Mouse (Mus musculus): ENCODE measurements around the gene Gfm1.

Gfm1 gene

DNA sequence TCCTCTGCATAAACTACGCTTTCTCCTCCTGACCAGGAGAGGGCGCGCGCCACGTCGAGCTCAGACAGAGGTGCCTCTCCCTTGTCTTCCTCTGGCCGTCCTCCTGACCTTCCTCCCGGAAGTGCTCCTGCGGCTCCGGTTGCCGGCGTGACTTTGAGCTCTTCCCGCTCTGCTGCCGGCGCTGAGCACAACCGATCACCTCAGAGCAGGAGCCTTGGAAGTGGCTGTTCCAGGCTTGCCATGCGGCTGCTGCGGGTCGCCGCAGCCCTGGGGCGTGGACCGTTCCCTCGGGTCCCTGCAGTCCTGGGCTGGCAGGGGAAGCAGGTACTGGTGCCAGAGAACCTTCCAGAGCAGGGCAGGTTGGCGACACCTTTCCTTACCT lies at the start of gene Gfm1:
Gene Gfm1 (plus strand): TSS at position 98 of the 382 bp plus-strand sequence.
- DNase-seq (ENCODE audit: extremely low read depth, low read depth) = peak; percentile 72

DNA sequence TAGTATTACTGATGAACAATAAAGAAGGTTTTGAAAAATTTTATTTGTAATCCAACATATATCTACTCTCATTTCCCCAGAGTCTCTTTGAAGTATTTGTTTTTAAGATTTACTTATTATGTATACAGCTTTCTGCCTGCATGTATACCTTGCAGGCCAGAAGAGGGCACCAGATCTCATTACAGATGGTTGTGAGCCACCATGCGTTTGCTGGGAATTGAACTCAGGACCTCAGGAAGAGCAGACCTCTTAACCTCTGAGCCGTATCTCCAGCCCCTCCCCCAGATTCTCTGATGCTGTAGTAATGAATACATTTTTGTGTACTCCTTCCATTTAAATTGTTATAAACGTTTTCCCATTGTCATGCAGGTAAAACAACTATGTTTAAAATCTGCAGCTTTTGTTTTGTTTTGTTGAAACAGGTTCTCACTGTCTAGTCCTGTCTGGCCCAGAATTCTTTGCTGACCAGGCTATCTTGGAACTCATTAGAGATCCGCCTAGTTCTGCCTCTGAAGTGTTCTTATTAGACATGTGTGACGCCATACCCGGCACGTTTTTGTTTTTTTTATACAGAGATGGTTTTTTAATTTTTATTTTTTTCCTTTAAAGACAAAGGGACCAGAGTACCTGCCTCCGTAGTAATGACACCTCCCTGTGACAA lies 428 bp upstream of the Gfm1 start:
- no peak for DNase-seq (ENCODE audit: extremely low read depth, low read depth)

DNA sequence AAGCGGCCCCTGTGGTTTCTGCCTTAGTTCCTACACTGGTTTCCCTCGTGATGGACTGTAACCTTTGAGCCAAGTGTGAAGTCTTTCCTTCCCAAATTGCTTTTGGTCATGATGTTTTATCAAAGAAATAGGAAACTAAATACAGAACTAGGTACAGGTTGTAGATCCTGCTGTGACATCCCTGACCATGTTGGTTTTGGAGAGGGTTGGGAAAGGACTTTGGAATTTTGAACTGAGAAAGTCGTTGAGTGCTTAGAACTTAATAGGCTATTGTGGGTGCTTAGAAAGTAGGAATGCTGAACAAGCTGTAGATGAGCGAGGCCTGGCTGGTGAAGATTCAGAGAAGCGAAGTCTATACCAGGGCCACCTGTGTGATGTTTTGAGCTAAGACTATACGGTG lies 4.1 kb downstream of the Gfm1 start:
- DNase-seq (ENCODE audit: extremely low read depth, low read depth) = no peak

DNA sequence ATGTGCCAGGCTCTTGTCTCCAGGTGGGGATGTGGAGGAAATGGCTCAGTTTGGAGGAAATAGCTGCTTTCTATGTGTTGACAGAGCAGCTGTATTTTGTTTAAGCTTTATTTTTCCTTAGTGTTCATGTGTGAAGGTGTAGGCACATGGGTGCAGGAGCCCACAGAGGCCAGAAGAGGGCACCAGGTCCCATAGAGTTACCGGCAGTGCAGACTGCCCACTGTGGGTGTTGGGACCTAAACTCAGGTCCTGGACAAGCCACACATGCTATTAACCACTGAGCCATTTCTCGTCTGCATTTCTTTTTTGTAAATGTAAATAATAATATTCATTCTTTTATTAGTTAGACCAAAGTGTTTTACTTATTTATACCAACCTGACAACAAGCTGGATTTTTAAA lies 17.2 kb downstream of the Gfm1 start:
- no peak for DNase-seq (ENCODE audit: extremely low read depth, low read depth)

DNA sequence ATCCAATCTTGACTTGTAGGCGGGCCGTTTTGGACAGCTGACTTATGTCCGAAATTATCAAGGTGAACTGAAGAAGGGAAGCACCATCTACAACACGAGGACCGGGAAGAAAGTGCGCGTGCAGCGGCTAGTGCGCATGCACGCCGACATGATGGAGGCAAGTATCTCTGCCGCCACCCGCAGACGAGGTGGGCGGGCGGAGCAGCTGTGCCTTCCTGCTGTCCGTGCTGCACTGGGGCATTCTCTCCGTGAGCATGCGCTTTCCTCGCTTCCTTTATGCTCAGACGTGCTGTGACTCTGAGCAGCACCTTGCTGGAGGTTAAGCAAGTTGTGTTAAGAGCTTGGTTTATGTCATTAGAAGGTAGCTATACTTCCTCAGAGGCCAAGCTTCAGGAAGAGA lies 19.8 kb downstream of the Gfm1 start:
- no peak for DNase-seq (ENCODE audit: extremely low read depth, low read depth)

DNA sequence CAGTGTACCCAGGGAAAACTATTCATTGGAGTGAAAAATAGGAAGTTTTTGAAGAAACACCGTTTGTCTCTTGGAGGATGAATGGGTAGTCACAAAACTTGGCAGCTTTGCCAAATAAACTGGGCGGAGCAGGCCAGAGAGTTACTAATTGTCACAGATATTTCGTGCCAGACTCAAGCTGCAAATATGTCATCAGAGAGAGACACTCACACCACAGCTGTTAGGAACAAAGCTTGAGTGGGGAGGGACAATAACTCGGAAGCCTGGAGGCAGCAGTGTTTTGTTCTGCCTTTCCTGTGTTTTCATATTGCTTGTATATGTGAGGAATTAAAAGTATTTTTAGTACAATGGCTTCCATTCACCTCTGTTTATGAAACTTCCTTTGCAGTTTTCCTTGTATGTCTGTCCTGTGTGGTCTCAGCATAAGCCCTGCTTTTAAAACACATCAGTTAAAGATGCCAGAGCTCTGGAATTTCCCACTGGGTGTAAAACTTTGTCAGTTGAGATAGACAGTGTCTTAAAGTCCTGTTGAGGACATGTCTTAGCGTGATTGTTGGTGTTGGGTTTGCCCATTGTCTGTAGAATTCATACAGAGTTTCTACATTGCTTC lies 20.8 kb downstream of the Gfm1 start:
- no peak for DNase-seq (ENCODE audit: extremely low read depth, low read depth)

DNA sequence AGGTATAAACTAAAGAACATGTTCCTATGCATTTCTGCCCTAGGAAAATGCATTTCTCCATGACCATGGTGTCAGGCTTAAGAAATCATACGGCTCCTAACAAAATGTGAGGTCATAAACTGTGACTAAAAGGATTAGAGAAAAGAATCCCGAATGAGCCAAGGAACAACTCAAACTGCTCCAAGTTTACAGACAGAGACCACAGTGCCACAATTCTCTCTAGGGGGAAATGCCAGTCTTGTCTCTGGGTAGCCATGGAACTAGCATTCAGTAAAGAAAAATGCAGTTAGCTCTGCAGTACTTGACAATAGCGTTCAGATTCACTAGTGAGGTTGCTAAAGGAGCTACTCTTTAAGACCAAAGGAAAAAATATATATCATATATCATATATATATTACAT lies 30.0 kb downstream of the Gfm1 start:
- no peak for DNase-seq (ENCODE audit: extremely low read depth, low read depth)

DNA sequence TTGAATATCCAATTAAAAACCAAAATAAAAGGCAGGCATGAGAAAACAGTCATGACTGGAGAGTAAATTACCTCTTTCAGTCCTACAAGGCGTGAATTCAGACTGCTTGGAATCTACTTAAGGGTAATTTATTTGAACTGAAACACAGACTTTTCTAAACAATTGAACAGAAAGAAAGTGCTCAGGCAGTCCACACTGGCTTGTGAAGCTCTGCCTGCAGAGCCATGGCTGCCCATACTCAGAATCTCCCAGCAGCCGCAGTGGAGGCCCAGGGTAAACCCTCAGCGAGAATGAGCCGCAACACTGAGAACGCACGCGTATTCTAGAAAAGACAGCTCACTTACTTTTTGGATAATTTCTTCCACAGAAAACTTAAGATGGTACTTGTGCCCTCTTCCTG lies 32.1 kb downstream of the Gfm1 start:
- DNase-seq (ENCODE audit: extremely low read depth, low read depth) = no peak

DNA sequence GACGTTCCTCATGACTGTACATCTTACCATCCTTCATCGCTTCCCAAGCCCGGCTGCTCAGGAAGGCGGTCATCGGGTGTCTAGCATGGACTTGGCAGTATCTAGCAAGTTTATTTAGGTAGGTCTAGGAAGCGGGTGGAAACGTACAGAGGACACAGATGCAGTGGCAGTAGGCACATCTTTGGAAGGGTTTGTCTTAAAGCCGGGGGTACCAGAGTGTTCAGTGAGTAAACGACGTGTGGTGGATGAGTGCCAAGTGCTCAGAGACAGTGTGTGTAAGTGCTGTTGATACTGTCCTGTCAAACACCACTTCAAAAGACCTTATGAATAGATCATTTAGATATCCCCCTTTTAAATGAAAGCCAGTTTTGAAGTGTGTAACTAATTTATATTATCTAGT lies 32.7 kb downstream of the Gfm1 start:
- DNase-seq (ENCODE audit: extremely low read depth, low read depth) = no peak

DNA sequence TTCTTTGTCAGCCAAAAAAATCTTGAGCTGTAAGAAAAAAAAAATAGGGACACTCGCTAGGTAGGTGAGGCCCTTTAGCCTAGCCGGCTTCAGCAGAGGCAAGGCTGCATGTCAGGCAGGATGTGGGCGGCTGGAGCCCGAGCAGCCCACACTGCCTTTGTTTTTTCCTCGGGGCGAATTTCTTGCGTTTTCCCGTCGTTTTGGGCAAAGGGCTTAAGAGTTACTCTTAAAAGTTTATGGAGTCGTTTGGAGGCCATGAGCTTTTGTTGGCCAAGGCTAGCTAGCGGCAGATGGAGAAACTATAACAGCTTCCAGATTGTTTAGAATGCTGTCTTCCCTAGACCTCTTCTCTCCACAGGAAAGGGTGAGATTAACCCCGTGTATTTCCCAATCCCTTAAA lies 33.1 kb downstream of the Gfm1 start:
- no peak for DNase-seq (ENCODE audit: extremely low read depth, low read depth)

DNA sequence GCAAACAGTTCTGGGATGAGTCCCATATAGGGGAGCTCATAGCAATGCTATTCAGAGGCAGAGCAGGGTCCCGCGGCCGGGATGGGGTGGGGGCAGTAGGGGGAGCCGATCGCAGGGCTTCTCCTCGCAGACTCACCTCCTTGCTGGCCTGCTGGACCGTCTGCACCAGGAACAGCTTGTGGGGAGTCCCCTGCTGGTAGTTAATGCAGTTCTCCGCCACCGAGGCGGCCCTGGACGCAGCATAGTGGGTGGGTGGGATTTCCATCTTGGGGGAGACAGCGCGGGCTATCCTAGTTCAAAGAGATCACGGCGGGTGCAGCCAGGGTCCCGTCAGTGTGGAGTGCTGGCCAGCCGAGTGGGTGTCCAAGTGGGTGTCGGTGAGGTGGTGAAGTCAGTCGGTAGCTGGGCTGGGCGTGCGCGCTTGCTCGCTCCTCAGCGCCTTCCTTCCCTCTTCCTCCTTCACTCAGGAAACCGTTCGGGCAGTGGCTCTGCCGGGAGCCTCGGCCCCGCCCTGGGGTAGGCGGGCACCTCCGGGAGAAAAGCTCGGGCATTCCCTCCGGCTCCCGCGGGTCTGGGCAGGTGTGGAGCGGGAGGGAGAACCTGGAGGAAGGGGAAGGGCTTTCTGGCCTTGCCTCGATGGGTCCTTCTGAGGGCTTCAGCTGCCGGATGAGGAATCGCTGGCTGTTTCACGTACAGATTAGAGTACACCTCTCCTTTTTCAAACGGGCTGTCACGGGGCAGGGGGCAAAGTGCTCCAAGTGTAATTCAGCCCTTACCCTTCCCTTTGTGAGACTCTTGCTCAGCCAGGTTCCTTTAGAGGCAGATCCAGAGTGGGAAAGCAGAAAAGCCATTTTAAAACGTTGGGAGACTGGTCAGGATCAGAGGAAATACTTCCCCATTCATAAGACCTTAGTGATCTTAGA lies 33.8 kb downstream of the Gfm1 start, which contains the start of gene Lxn:
Gene Lxn (minus strand): TSS at position 477 of the 923 bp plus-strand sequence.
- no peak for DNase-seq (ENCODE audit: extremely low read depth, low read depth)

DNA sequence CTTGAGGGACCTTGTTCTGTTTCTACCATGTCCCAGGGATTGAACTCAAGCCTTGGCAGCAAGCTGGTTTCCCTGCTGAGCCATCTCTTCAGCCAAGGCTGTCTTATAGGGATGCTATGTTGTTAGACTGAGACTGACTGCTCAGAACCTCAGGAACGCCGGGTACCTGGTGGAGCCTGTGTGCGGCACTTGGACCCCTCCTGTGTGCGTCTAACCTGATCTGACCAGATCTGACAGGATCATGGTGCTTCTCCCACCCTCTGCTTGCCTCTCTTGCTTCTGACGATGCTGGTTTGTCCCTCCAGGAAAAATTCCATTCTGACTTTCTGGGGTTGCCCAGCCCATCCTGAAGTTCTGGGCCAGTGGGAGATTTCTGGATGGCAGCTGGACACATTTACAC lies 36.7 kb downstream of the Gfm1 start:
- no peak for DNase-seq (ENCODE audit: extremely low read depth, low read depth)

DNA sequence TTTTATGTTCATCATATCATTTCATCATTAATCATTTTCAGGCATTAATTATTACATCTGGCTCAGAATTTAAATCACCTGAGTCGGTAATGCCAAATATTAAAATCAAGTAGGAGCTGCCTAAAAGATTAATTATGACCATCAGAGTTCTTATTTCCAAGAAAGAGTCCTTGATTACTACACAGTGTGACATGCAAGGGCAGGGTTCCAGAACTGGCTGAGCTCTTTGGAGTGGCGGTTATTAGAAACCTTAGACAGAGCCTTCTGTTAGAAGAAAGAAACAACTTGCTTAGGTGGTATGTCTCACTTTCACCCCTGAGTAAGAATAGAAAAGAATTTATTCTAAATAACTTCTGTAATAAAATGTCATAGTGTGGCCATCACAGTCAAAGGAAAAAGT lies 37.4 kb downstream of the Gfm1 start:
- no peak for DNase-seq (ENCODE audit: extremely low read depth, low read depth)

DNA sequence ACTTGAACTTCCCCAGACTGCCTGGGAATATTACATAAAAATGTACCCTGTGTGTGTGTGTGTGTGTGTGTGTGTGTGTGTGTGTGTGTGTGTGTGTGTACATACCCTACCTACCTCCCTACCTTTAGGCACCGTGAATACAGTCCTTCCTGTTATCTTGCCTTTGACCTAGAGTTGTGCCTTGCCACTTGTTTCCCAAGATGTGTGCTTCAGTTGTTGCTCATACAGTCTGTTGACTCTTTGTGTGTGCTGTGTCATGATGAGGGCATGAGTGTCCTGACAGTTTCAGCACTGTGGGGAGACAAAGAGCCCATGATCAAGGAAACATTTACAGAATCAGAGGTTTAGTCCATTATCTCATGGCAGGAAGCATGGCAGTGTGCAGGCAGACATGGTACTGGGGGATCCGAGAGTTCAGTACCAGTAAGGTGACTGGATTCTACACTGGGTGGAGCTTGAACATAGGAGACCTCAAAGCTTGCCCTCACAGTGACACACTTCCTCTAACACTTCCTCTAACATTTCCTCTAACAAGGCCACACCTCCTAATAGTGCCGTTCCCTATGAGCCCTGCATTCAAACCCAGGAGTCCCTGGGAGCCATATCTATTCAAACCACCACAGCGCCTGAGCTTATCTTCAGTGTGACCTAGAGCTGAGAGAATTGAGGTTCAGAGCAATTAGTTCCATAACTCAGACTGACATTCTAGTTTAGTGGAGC lies 41.7 kb downstream of the Gfm1 start:
- peak; percentile 47 for DNase-seq (ENCODE audit: extremely low read depth, low read depth)

DNA sequence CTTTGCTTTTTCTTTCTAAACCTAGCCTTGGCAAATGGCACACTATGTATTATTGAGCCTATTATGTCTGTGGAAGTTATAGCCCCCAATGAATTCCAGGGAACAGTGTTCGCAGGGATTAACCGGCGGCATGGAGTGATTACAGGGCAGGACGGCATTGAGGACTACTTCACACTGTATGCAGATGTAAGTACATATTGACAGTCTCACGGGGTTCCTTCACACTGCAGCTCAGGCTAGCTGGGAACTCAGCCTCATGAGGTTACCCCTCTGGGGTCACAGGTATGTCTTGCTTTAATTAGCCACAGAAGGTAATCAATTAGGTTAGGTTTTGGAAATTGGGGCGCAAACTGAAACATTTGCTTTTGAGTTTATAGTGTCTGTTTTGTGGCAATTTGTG lies 43.5 kb downstream of the Gfm1 start:
- no peak for DNase-seq (ENCODE audit: extremely low read depth, low read depth)

DNA sequence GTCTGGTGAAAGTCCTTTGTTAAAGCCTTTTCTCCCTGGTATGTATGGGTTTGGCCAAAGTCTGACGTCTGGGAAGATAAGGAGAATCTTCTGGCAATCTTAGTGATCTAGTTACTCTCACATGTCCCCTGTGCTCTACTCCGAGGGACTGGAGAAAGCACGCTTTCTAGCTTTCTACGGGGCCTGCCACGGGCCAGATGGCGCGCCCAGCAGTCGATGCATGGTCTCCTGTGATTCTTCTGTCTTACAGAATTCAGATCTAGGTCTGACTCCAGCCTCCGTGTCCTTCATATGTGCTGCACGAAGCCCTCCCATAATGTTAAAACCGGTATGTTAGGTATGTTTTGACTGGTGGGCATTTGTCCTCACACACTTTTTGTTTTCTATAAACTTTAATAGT lies 49.9 kb downstream of the Gfm1 start:
- DNase-seq (ENCODE audit: extremely low read depth, low read depth) = no peak

DNA sequence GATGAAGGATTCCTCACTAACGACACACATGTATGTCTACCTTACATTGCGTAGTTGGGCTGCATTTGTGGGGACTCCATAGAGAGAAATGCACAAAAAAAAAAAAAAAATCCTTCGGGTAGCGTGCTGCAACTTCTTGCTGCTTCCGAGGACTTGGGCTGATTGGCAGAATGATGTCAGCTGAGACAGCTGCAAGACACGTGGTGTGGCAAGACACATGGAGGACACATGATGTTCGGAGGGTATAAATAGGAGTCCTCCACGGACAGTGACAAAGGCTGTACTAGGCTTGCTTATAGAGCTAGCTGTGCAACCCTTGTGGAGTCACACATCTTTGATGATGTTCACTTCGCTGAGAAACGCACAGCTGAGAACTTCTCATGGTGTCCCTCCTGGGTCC lies 52.5 kb downstream of the Gfm1 start:
- no peak for DNase-seq (ENCODE audit: extremely low read depth, low read depth)

DNA sequence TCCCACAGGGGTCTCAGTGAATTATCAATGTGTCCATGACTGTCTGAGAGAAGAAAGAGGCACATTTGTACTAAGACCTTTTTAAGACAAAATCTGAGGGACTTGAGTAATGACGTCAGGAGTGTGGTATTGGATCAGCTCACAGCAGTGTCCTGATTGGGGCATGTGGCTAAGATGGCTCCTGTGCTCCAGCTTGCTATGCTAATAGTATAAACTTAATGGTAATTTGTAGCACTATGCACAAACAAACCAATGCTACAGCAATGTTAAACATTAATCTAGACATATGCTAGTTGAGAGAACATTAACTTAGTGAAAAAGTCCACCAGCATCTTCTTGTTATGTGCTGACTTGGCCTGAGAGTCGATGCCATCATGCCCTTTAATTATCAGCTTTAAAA lies 55.3 kb downstream of the Gfm1 start:
- DNase-seq (ENCODE audit: extremely low read depth, low read depth) = no peak

DNA sequence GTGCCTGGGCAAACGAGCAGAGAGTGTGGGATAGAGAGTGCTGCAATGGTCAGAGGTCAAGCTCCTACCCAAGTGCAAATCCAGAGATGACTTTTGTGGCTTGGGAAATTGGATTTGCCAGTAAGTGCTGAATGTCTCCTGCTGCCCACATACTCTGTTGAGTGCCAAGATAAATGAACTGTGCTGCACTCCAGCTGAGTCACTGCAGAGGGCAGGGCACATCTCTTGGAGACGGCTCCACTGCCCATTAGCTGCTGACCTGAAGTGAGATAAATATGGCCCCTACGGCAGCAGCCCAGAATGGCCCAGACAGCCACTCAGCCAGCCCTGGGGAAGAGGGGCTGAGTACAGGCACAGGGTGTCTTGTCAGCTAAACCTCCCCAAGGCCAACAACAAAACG lies 60.3 kb downstream of the Gfm1 start:
- no peak for DNase-seq (ENCODE audit: extremely low read depth, low read depth)

DNA sequence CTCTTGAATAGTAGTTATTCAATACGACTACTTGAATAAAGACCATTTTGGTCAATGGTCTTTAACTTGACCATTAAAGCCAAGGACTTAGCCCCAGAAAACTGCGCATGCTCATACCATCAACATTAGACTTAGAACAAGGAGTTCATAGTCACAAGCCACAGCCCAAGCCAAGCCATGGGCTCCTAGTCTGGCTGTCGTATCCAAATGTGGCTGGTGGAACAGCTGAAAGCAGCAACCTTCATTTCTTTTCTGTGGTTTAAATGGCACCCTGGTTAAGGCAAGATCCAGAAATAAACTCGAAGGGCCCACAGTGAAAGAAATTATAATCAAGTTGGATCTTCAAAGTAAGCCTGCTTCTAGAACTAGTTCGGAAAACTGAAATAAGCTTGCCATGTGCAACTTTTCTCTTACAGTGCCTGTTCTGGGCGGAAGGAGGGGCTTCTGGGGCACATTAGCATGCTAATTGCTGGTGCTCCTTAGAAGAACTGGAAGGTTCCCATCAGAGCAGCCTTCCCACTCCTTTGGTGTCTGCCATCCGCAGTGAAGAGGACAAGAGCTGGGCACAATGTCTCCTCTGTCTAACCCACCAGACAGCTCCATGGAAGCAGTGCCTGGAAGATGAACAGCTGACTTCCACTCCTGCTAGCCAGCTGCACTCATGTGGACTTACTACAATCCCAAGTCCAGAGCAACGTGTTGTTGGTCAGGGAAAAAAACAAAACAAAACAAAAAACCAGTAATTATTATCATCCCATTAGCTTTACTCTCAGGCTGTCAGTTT lies 62.4 kb downstream of the Gfm1 start:
- DNase-seq (ENCODE audit: extremely low read depth, low read depth) = no peak

DNA sequence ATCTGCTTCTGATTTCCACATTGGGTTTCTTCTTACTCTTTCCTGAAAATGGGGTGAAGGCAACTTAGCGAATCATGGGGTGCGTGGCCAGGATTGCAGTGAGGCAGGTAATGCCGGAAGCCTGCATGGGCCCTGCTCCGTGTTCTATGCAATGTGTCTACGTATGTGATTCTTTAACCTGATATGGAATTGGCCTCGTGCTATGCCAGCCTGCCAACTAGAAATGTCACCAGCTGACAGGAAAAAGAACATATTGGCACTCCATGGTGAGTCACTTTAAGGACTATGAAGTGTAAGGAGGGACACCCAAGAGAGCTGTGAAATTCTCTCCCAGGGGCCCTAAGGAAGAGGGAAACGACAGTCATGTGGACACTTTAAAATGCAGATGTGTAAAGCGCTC lies 63.2 kb downstream of the Gfm1 start:
- DNase-seq (ENCODE audit: extremely low read depth, low read depth) = no peak

All from MEL-GATA-1-ER (cell line).